In genomic region chr13:74854338-74855047, GRCm38 (mm10) we compare ENCODE assay signal across 8 mouse cellular contexts. TPM values are rescaled to one million over a fixed set of nuclear protein-coding genes. Genes with fewer than 3 reads are reported as not detected.
A peak's percentile ranks its signal among the peaks of the same experiment; 100 is the strongest.
DNase-seq lines count a peak whose midpoint lies in the region; ATAC-seq and TF ChIP-seq lines count a peak whose summit lies in the region.

No protein-coding gene starts in this region.

- peak; percentile 87 for ATAC-seq in forebrain, embryonic 14.5 days
- peak; percentile 99 to 100 for ATAC-seq in hematopoietic stem cell, adult 5-6 weeks (replicated peaks in 1 of 2; ENCODE audit: insufficient read depth in 1 of 2, low FRiP score in 2 of 2, low TSS enrichment in 1 of 2, low read depth in 1 of 2, poor library complexity in 2 of 2, severe bottlenecking in 2 of 2)
- peak; percentile 62; the same call in 1 of the 2 replicates for ATAC-seq in lung, embryonic 15.5 days (ENCODE audit: borderline replicate concordance, extremely low read depth, low FRiP score, low TSS enrichment)

- H3K4me1 ChIP-seq in forebrain, embryonic 14.5 days (ENCODE audit: control insufficient read depth, insufficient read depth, low read length): no peaks in the 10 kb centered on the region
- H3K4me1 ChIP-seq in lung, embryonic 15.5 days: no peaks in the 10 kb centered on the region

- 12% methylated on average over 3 of the region's 3 CpGs for whole genome bisulfite sequencing in forebrain, embryonic 14.5 days
- WGBS in lung, embryonic 15.5 days: 3% methylated on average over 3 of the region's 3 CpGs

- no peaks in the 10 kb centered on the region for H3K27me3 ChIP-seq in forebrain, embryonic 14.5 days (replicated peaks; ENCODE audit: control insufficient read depth, insufficient read depth, low read length)
- no peaks in the 10 kb centered on the region for H3K27me3 ChIP-seq in lung, embryonic 15.5 days

- peak; percentile 84 for TF ChIP-seq CTCF in layer of hippocampus, adult 2 months (conservative IDR thresholded peaks at IDR 0.05)

- H3K9ac ChIP-seq in forebrain, embryonic 14.5 days (ENCODE audit: low read length): no peak overlapping the region
- no peak overlapping the region for H3K9ac ChIP-seq in lung, embryonic 15.5 days

- peak; percentile 79 for DNase-seq in ES-CJ7 (ENCODE audit: low read depth, low spot score)
- DNase-seq in c-Kit-positive CD71-positive TER-119-negative erythroid progenitor cells, embryonic 14.5 days (ENCODE audit: low read depth): peak; percentile 65
- DNase-seq in forebrain, embryonic 14.5 days (ENCODE audit: low spot score): peak; percentile 81
- DNase-seq in layer of hippocampus, adult 2 months (ENCODE audit: low spot score in 2 of 2): peak; percentile 69 to 70
- peak; percentile 19 for DNase-seq in ovary, adult 18-20 months (ENCODE audit: low spot score)
- DNase-seq in thymus, adult 18-20 months: peak; percentile 48 to 59

- no peak overlapping the region for H3K4me3 ChIP-seq in forebrain, embryonic 14.5 days (ENCODE audit: low read depth, low read length)
- no peak overlapping the region for H3K4me3 ChIP-seq in layer of hippocampus, adult 2 months
- no peak overlapping the region for H3K4me3 ChIP-seq in lung, embryonic 15.5 days

- no peaks in the 10 kb centered on the region for H3K9me3 ChIP-seq in forebrain, embryonic 14.5 days (replicated peaks; ENCODE audit: control insufficient read depth, low read length)
- H3K9me3 ChIP-seq in lung, embryonic 15.5 days: no peaks in the 10 kb centered on the region

- no peak overlapping the region for H3K4me2 ChIP-seq in forebrain, embryonic 14.5 days (ENCODE audit: low read length)
- H3K4me2 ChIP-seq in lung, embryonic 15.5 days: no peak overlapping the region

- H3K36me3 ChIP-seq in forebrain, embryonic 14.5 days (ENCODE audit: control insufficient read depth, insufficient read depth, low read length): no peaks in the 10 kb centered on the region
- no peaks in the 10 kb centered on the region for H3K36me3 ChIP-seq in lung, embryonic 15.5 days

- H3K27ac ChIP-seq in forebrain, embryonic 14.5 days (ENCODE audit: low read depth, low read length): no peak overlapping the region
- H3K27ac ChIP-seq in layer of hippocampus, adult 2 months: no peak overlapping the region
- no peak overlapping the region for H3K27ac ChIP-seq in lung, embryonic 15.5 days

RNA-seq across cellular contexts. Expression of gene Cast, which starts 45.9 kb away (rescaled TPM):
- 5.3 and 5.9 TPM in 2 replicates for polyA plus RNA-seq in forebrain, embryonic 14.5 days (2014; fragmentation: Nextera tagmentation; extraction: Ambion mirVana)
- 110 and 120 TPM in 2 replicates for total RNA-seq in hematopoietic stem cell, adult 5-6 weeks (2017)
- total RNA-seq in layer of hippocampus, adult 2 months (2021): 1 to 10 TPM; 6.6 to 7.1 TPM
- 34.6 and 41.3 TPM in 2 replicates for polyA plus RNA-seq in lung, embryonic 15.5 days (2015; fragmentation: Nextera tagmentation; extraction: Ambion mirVana)

Comparison
In these comparisons a context has a peak if more than half of its experiments do, and no peak if none do; other contexts are left out.
1. DNase-seq: peak in every context shown above with its lines; median percentile 81 in forebrain, embryonic 14.5 days; 79 in ES-CJ7; 70 in layer of hippocampus, adult 2 months; 65 in c-Kit-positive CD71-positive TER-119-negative erythroid progenitor cells, embryonic 14.5 days; 54 in thymus, adult 18-20 months; 19 in ovary, adult 18-20 months.
2. RNA of gene Cast, which starts 45.9 kb away (total RNA-seq): 110 to 120 TPM in hematopoietic stem cell, adult 5-6 weeks; 6.6 to 7.1 TPM in layer of hippocampus, adult 2 months; every median in the first group is over 10 times any median in the second.
3. Peak in every context shown above with its lines, with median percentiles within 50 percentile points of each other: ATAC-seq.